Mouse (Mus musculus): ENCODE data around the gene Susd6.
"Not testable (repeated sequence)": the region's sequence is repeated elsewhere in the genome, so short reads cannot be mapped to it uniquely, and the experiment has no call there.

Susd6 gene

DNA sequence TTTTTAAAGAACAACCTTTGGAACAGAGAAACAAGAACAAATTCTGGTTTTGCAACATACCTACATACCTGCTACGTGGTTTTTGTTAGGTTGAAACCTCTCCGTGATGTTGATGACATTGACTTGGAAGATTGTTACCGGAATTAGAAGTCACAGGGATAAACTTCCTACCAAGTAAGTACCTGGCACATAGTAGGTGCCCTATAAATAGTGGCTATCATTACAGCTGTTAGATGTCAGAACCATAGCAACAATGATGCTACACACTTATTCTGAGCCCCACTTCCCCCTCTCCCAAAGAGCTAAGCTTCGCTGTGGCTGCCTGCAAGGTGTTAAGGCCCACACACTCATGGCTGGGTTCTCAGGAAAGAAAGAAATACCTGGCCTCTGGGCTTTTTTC is 4.7 kb upstream of the Susd6 start:
- DNase-seq (ENCODE audit: low spot score), result no peak

DNA sequence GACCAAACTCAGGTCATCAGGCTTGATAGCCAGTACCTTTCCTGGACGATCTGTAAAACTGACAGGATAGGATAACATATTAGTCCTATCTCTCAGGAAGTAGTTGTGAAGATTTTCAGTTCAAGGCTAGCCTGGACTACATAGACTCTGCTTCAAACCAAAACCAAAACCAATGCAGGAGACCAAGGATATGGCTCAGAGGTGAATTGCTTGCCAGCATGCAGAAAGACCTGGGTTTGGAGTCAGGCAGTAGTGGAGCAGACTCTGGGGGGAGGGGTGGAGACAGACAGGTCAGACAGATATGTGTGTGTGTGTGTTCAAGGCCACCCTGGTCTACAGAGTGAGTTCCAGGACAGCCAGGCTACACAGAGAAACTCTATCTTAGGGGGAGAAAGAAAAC is 3.7 kb upstream of the Susd6 start:
- DNase-seq (ENCODE audit: low spot score), result no peak

DNA sequence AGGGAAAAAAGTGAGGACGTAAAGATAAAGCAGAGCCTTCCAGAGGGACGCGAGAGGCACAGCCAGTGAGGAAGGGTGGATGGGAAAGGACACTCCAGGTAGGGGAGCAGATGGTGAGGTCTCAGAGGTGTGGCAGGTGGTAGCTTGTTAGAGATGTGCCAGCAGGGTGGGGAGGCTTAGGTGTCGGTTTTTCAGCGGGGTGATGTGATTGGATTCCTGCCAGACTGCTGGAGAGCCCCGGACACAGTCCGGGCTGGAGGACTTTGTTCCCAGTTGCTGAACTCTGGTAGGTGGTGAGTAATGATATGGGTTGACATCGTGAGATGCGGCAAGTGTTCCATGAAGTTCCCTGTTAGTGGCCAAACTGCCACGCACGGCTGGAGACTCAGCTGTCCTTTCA is 2.7 kb upstream of the Susd6 start:
- DNase-seq (ENCODE audit: low spot score), result no peak

DNA sequence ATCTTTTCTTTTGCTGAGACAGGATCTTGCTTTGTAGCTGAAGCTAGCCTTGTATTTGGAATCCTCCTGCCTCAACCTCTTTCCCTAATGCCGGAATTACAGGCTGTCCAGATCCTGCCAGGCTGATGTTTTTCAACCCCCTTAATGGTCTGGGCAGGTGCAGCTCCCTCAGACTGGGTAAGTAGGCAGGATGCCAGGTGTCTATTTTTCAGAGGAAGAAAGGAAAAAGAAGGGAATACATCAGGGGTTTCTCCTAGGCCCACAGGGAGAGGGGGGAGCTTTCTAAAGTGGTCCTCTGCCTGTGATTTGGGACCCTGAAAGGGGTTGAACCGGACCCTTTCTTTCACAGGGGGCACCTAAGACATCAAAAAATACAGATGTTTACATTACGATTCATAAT is 2.1 kb upstream of the Susd6 start:
- no peak for DNase-seq (ENCODE audit: low spot score)

GRCm38 (mm10) chr12:80789276-80789675 is 1.0 kb upstream of the Susd6 start:
- DNase-seq (ENCODE audit: low spot score), result not testable (repeated sequence)

- DNase-seq (ENCODE audit: low spot score), result no peak
Observed at GRCm38 (mm10) chr12:80790700-80791570, 625 bp downstream of the Susd6 start.

DNA sequence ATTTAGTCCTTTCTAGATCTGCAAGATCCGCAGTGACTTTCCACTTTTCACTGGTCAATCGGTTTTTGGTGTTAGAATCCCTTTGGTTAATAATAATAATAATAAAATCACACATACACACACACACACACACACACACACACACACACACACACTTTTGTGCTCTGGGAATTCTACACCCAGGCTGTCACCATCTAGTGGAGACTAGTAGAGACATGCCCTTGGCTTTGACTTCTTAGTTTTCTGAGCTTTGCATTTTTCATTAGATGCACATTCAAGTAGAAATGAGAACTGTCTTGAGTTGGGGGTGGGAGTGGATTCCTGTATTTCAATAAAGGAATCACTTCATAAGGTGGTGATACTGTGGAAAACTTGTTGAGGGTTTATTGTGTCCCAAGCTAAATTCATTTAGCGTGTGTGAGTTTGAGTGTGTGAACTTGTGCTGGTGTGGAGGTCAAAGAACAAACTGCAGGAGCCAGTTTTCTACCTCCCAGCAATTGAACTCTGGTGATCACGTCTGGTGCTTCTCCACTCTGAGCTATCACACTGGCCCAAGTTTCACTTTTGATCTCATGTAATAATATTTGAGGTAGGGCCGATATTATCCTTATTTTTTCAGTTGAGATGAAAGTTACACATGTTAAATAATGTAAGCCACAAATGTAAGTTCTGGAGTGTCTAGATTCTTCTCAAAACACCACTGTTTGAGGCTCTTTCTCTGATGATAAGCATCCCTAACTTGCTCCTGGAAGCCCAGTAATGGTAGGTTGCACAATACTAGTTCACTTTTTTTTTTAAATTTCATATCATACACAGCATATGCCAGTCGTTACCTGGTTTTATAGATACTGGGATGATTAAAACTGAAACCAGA is 1.5 kb downstream of the Susd6 start:
- no peak for DNase-seq (ENCODE audit: low spot score)

- no peak for DNase-seq (ENCODE audit: low spot score)
Observed at GRCm38 (mm10) chr12:80792867-80793266, 2.6 kb downstream of the Susd6 start.

- no peak for DNase-seq (ENCODE audit: low spot score)
Observed at GRCm38 (mm10) chr12:80793535-80793934, 3.2 kb downstream of the Susd6 start.

DNA sequence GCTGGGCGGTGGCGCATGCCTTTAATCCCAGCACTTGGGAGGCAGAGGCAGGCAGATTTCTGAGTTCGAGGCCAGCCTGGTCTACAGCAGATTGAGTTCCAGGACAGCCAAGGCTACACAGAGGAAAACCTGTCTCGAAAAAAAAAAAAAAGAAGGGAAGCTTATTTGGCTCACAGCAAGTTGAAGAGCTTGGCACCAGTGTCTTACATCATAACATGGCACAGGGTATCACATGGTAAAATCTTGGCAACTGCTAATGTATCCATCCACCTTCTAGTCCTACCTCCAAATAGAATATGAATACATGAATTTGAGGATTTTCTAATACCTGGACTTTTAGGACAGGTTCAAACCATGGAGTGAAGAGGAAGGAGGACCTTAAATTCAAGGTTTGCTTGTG is 4.2 kb downstream of the Susd6 start:
- DNase-seq (ENCODE audit: low spot score), result no peak

GRCm38 (mm10) chr12:80794935-80795785 is 4.8 kb downstream of the Susd6 start:
- DNase-seq (ENCODE audit: low spot score), result no peak

DNA sequence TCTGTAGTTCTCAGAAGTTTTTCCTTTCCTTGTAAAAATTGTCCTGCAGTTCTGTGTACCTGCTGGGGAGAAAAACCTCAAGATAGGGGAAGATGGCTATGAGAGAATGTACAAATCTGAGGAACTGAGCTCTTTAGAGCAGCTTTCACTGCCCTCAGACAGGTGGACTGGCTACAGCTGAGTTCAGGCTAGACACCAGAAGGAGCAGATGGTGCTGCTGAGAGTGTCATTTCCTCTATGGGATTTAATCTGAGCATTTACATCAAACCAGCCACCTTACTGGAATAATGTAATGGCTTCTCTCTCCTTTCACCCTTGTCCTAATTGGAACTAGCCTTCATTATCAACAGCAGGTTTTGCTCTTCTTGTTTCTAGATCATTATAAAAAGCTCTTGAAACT is 8.0 kb downstream of the Susd6 start:
- DNase-seq (ENCODE audit: low spot score), result no peak

GRCm38 (mm10) chr12:80800156-80800555 is 9.8 kb downstream of the Susd6 start:
- DNase-seq (ENCODE audit: low spot score), result no peak

DNA sequence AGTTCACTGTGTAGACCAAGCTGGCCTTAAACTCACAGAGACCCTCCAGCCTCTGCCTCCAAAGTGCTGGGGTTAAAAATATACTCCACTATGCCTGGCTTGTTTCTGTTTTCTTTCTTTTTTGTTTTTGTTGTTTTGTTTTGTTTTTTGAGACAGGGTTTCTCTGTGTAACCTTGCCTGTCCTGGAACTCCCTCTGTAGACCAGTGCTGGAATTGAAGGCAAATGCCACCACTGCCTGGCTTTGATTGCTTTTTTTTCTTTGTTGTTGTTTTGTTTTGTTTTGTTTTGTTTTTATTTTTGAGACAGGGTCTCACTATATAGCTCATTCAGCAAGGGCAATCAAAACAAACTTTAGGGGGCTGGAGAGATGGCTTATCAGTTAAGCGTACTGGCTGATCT is 11.1 kb downstream of the Susd6 start:
- DNase-seq (ENCODE audit: low spot score), result no peak

DNA sequence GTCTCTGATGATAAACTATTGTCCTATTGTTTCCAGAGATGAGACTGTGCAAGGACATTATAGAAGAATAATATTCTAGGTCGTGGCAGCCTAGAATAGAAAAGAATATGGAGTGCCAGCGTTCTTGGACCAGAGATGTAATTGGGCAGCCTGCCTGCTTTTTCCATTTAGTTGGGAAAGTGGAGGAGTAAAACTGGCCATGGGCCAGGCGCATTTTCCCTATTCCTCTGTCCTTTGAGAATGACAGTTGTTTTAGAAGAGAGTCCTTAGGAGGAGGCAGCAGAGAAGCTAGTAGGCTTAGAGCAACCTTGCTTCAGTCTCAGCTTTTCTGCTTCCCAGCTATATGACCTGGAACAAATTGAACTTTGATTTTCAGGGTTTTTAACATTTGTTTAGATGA is 13.6 kb downstream of the Susd6 start:
- peak; percentile 72 for DNase-seq (ENCODE audit: low spot score)

DNA sequence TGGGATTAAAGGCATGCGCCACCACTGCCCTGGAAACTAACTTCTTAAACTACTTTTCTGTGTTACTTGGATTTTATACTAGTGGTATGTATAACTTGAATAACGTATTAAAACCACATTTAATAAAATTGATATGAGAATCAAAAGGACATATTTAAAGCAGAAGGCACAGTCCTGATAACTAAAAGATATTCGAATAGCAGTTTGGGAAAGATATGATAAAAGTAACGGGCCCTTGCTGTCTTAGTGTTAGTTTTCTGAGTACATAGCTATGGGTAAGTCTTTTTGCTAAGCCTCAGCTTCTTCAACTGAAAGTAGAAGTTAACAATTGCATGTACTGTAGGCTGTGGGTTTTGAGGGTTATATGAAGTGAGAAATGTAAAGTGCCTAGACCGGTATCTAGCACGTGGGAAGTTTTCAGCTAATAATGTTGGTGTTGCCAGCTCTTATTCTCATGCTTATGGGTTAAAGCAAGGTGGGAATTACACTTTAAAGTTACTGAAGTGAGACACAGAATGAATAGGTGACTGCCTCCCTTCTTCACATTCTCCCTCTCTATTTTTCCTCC is 14.6 kb downstream of the Susd6 start:
- no peak for DNase-seq (ENCODE audit: low spot score)

- DNase-seq (ENCODE audit: low spot score), result no peak
Observed at GRCm38 (mm10) chr12:80807451-80808085, 17.3 kb downstream of the Susd6 start.

DNA sequence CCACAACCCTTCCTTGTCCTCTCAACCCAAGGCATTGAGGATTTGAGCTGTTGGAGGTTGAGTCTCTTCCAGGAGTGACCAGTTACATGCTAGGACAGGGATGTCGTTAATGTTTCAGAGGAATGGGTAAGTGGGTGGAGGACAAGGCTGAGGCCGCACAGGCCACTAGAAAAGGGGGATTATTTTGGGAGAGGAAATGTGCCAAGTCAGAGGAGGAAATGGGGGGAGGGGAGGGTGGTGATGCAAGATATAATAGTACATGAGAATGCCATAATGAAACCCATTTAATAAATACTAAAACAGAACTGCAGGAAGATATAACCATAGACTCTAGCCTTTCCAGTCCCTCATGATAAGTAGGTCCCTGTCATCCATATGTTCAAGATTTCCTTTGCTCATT is 19.7 kb downstream of the Susd6 start:
- DNase-seq (ENCODE audit: low spot score), result no peak

GRCm38 (mm10) chr12:80811646-80812509 is 21.6 kb downstream of the Susd6 start:
- DNase-seq (ENCODE audit: low spot score), result no peak

DNA sequence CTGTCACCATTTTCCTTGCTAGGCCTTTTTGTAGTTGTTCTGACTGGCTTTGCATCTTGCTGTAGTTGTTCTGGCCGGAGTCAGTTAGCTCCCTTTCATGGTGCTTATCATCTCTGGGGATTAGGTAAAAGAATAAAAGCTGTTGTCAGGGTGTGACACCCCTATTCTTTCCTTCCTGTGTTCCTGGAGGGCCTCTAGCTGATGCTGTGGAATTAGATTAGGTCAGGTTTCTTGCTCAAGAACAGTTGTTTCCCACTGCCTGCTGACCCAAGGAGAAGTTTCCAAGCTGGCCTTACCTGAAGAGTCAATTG is 22.2 kb downstream of the Susd6 start:
- DNase-seq (ENCODE audit: low spot score), result no peak

DNA sequence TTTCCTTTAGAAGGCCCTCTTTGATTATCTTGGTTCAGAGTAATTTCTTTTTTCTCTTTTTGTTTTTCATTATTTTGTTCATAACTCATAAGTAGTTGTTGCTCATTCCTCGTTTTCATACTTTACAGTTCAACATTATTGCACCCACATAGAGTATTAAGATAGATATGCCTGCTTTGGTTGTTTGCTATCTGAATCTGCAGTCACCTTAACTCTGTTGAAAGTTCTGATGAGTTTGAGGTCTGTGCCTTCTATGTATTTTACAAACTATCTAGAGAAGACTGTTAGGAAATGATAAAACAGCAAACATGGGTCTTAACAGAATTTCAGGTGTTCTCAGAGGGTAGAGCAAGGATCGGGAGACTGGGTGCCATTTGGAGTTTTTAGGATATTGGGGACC is 23.1 kb downstream of the Susd6 start:
- no peak for DNase-seq (ENCODE audit: low spot score)
